Comparison of ENCODE assay signal across 8 mouse cellular contexts in the genomic region with DNA sequence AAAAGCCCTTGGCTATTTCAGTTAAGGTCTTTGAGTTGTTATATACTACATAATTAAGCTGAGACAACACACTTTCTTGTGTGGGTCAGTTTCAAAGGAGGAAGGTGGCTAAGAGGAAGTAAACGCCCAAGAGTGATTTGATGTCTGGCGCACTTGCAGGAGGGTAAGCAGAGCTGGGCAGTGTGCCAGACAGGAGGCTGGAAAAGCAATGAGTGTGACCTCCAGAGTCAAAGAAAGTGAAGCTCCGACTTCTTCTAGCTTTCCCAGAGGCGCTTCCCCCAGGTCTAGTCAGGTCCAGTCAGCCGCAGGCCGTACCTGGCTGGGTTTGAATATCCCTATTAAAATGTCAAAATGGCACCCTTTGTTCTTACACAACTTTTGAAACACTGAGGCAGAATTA. TPM values are rescaled to one million over a fixed set of nuclear protein-coding genes. Genes with fewer than 3 reads are reported as not detected.
DNase-seq lines count a peak whose midpoint lies in the region; ATAC-seq and TF ChIP-seq lines count a peak whose summit lies in the region.
"Had no signal": no experiment of that assay in that cellular context is flagged by ENCODE, and none has a peak within 500 bp of the region (broad histone marks: within the 10 kb centered on the region; RNA-seq: fewer than 3 reads in every experiment).

No protein-coding gene starts in this region.

- intact Hi-C loops in left cerebral cortex, adult 2 months (cut with DNase I) = no loop called here

- no peak overlapping the region for H3K27ac ChIP-seq in kidney, postnatal 0 days
- H3K27ac ChIP-seq in small intestine, adult 2 months (ENCODE audit: insufficient read depth, low read depth, low read length) = peak overlapping the region; percentile 44
- H3K27ac ChIP-seq in left cerebral cortex, adult 2 months = no peak overlapping the region

- no peak for TF ChIP-seq POLR2A in small intestine, adult 2 months (IDR thresholded peaks at IDR 0.05; ENCODE audit: low read depth, low read length)

- no peak for TF ChIP-seq CTCF in kidney, postnatal 0 days (IDR thresholded peaks at IDR 0.05; ENCODE audit: low read depth)
- no peak for TF ChIP-seq CTCF in small intestine, adult 2 months (IDR thresholded peaks at IDR 0.05; ENCODE audit: extremely low read depth, insufficient read length, insufficient replicate concordance, low read depth, low read length)
- no peak for TF ChIP-seq CTCF in left cerebral cortex, adult 2 months (IDR thresholded peaks at IDR 0.05)

- 15% methylated on average over 6 of the region's 6 CpGs for WGBS in kidney, postnatal 0 days
- WGBS in small intestine, adult 2 months = 17% methylated on average over 6 of the region's 6 CpGs

- no peaks in the 10 kb centered on the region for H3K27me3 ChIP-seq in kidney, postnatal 0 days (ENCODE audit: insufficient read depth, low read length)
- no peaks in the 10 kb centered on the region for H3K27me3 ChIP-seq in small intestine, adult 2 months (ENCODE audit: control insufficient read depth, insufficient read depth, low read length)
- H3K27me3 ChIP-seq: neural tube, embryonic 13.5 days had no signal

- no peaks in the 10 kb centered on the region for H3K4me1 ChIP-seq in kidney, postnatal 0 days (replicated peaks; ENCODE audit: insufficient read depth, low read length)
- peaks cover 12% of the 10 kb centered on the region for H3K4me1 ChIP-seq in small intestine, adult 2 months (ENCODE audit: control insufficient read depth, insufficient read depth, insufficient read length, low read length)

- H3K9me3 ChIP-seq in kidney, postnatal 0 days (replicated peaks; ENCODE audit: low read length) = no peaks in the 10 kb centered on the region
- H3K9me3 ChIP-seq: neural tube, embryonic 13.5 days had no signal

- no peak; the same call in 1 of the 2 replicates for ATAC-seq in kidney, postnatal 0 days (replicated peaks; ENCODE audit: low FRiP score, low read depth)

- DNase-seq in 416B (ENCODE audit: low read depth) = peak; percentile 83
- DNase-seq in B cell, adult 2 months = peak; percentile 4 to 6
- DNase-seq in heart, adult 18-20 months = peak; percentile 80 to 90
- peak; percentile 51 for DNase-seq in kidney, postnatal 0 days (ENCODE audit: low spot score)
- no peak for DNase-seq in thymus, postnatal 4 days
- no peak for DNase-seq in left cerebral cortex, adult 2 months (ENCODE audit: extremely low spot score in 1 of 2, low spot score in 2 of 2)

- no peak overlapping the region for H3K4me2 ChIP-seq in kidney, postnatal 0 days (ENCODE audit: low read length)
- H3K4me2 ChIP-seq: neural tube, embryonic 13.5 days had no signal

- H3K9ac ChIP-seq in kidney, postnatal 0 days (ENCODE audit: low read depth, low read length) = no peak overlapping the region
- H3K9ac ChIP-seq: neural tube, embryonic 13.5 days had no signal

- no peaks in the 10 kb centered on the region for H3K36me3 ChIP-seq in kidney, postnatal 0 days (ENCODE audit: insufficient read depth, low read length)
- no peaks in the 10 kb centered on the region for H3K36me3 ChIP-seq in small intestine, adult 2 months (ENCODE audit: control insufficient read depth, insufficient read depth, low read length)

- no peak overlapping the region for H3K4me3 ChIP-seq in kidney, postnatal 0 days (replicated peaks; ENCODE audit: low read depth, low read length)
- H3K4me3 ChIP-seq in small intestine, adult 2 months (ENCODE audit: low read depth, low read length) = no peak overlapping the region
- no peak overlapping the region for H3K4me3 ChIP-seq in left cerebral cortex, adult 2 months
- H3K4me3 ChIP-seq: neural tube, embryonic 13.5 days had no signal

RNA-seq across cellular contexts. Expression of gene Jam2, which starts 28.3 kb away (rescaled TPM):
- total RNA-seq in heart, adult 18-20 months (2021) = 10 to 100 TPM; 85.1 to 92.0 TPM
- polyA plus RNA-seq in kidney, postnatal 0 days (2015; fragmentation: Nextera tagmentation; extraction: Ambion mirVana) = 7.1 and 8.3 TPM in 2 replicates
- polyA plus RNA-seq in small intestine, adult 2 months (2012; rRNA removed) = 1.7 and 2.8 TPM in 2 replicates
- 10 to 100 TPM; 21.0 to 27.4 TPM for total RNA-seq in left cerebral cortex, adult 2 months (2021)

RNA-seq across cellular contexts. Expression of gene Gabpa, which starts 32.5 kb away (rescaled TPM):
- total RNA-seq in heart, adult 18-20 months (2021) = 10 to 100 TPM; 43.4 to 44.6 TPM
- 24.6 and 26.2 TPM in 2 replicates for polyA plus RNA-seq in kidney, postnatal 0 days (2015; fragmentation: Nextera tagmentation; extraction: Ambion mirVana)
- polyA plus RNA-seq in small intestine, adult 2 months (2012; rRNA removed) = 1.9 and 4.9 TPM in 2 replicates
- total RNA-seq in left cerebral cortex, adult 2 months (2021) = 10 to 100 TPM; 18.2 to 22.2 TPM

RNA-seq across cellular contexts. Expression of gene Atp5j, which starts 33.2 kb away (rescaled TPM):
- 1,000 to 10,000 TPM; 1,761 to 1,766 TPM for total RNA-seq in heart, adult 18-20 months (2021)
- polyA plus RNA-seq in kidney, postnatal 0 days (2015; fragmentation: Nextera tagmentation; extraction: Ambion mirVana) = 1,513 and 1,607 TPM in 2 replicates
- 90.0 and 123 TPM in 2 replicates for polyA plus RNA-seq in small intestine, adult 2 months (2012; rRNA removed)
- 100 to 1,000 TPM; 354 to 363 TPM for total RNA-seq in left cerebral cortex, adult 2 months (2021)

Comparison
In these comparisons a context has a peak if more than half of its experiments do, and no peak if none do; other contexts are left out.
1. DNase-seq: peak in 416B (single experiment), B cell, adult 2 months (2 of 2), heart, adult 18-20 months (2 of 2) and kidney, postnatal 0 days (single experiment); none in thymus, postnatal 4 days (single experiment) and left cerebral cortex, adult 2 months (0 of 2).
2. RNA of gene Atp5j, which starts 33.2 kb away (total RNA-seq): 1,761 to 1,766 TPM in heart, adult 18-20 months; 354 to 363 TPM in left cerebral cortex, adult 2 months; every median in the first group is over 4 times any median in the second.